Mouse (Mus musculus): ENCODE measurements around the gene Klk1b1. TPM values are rescaled to one million over a fixed set of nuclear protein-coding genes. Genes with fewer than 3 reads are reported as not detected.
"Not testable (repeated sequence)": the region's sequence is repeated elsewhere in the genome, so short reads cannot be mapped to it uniquely, and the experiment has no call there.

Klk1b1 gene
- polyA plus RNA-seq, 1 experiment from 2014 or later = not detected

DNA sequence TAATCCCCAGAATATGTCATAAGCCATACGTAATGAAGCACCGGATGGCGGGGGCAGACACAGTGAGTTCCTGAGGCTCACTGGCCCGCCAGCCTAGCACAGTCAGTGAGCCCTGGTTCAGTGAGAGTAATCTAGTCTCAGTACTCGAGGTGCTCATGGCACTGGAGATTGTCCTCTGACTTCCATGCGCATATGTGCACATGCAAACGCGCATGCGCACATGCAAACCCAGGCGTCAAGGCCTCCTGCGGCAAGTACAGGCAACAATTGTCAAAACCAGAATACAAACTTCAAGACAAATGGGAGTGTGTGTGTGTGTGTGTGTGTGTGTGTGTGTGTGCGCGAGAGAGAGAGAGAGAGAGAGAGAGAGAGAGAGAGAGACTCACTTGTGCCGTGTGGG is 30.0 kb upstream of the Klk1b1 start:
- H3K4me3 ChIP-seq = no peak overlapping the region
- H3K27me3 ChIP-seq = no peaks in the 10 kb centered on the region
- no peak overlapping the region for H3K4me2 ChIP-seq (replicated peaks)
- H3K27ac ChIP-seq (replicated peaks) = no peak overlapping the region
- H3K9me3 ChIP-seq = no peaks in the 10 kb centered on the region
- 88% methylated on average over 14 of the region's 14 CpGs for WGBS
- H3K9ac ChIP-seq (replicated peaks) = no peak overlapping the region
- no peaks in the 10 kb centered on the region for H3K36me3 ChIP-seq
- no peak for ATAC-seq (ENCODE audit: low FRiP score, low read depth)
- no peaks in the 10 kb centered on the region for H3K4me1 ChIP-seq

DNA sequence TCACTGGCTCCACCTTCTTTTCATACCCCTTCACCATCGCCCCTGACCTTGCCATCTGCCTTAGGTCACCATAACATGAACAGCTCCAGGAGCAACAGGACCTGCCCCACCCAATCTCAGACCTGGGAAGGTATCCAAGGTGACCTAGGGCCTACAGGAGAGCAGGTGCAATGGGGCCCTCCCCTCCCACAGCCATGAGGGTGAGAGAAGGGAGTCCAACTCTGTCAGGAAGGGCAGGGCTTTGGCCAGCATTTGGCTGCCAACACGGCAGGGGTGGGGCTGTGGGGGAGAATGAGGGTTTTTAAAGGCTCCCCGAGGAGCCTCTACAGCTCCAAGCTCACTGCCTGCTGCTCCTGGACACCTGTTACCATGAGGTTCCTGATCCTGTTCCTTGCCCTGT is 24.3 kb upstream of the Klk1b1 start:
- H3K4me3 ChIP-seq; H3K36me3 ChIP-seq; H3K9me3 ChIP-seq; H3K9ac ChIP-seq (replicated peaks); H3K4me2 ChIP-seq (replicated peaks); H3K4me1 ChIP-seq; H3K27me3 ChIP-seq; ATAC-seq (ENCODE audit: low FRiP score, low read depth); H3K27ac ChIP-seq (replicated peaks): not testable (repeated sequence)
- 58% methylated on average over 3 of the region's 3 CpGs for WGBS

DNA sequence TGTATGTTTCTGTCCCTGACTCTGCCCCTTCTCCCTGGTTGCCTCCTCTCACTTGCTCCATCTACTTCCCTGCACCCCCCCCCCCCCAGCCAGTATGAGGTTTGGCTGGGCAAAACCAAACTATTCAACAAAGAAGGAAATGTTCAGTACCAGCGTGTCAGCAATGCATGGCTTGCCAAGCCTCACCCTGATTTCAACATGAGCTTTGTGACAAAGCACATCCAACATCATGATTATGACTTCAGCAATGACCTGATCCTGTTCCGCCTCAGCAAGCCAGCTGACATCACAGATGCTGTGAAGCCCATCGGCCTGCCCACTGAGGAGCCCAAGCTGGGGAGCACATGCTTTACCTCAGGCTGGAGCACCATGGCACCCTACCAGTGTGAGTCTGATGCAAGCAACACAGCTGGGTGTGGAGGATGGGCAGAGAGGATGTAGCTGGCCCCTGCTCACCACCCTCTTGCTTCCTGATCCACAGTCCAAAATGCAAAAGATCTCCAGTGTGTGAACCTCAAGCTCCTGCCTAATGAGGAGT is 21.8 kb upstream of the Klk1b1 start:
- Histone ChIP-seq H3K36me3 (no peaks in the 10 kb centered on the region), H3K4me1 (no peaks in the 10 kb centered on the region), H3K9ac (replicated peaks) (no peak overlapping the region), H3K4me2 (replicated peaks) (no peak overlapping the region), H3K9me3 (no peaks in the 10 kb centered on the region), H3K27ac (replicated peaks) (no peak overlapping the region), H3K27me3 (no peaks in the 10 kb centered on the region), H3K4me3 (no peak overlapping the region)
- no peak for ATAC-seq (ENCODE audit: low FRiP score, low read depth)
- 85% methylated on average over 3 of the region's 3 CpGs for WGBS

DNA sequence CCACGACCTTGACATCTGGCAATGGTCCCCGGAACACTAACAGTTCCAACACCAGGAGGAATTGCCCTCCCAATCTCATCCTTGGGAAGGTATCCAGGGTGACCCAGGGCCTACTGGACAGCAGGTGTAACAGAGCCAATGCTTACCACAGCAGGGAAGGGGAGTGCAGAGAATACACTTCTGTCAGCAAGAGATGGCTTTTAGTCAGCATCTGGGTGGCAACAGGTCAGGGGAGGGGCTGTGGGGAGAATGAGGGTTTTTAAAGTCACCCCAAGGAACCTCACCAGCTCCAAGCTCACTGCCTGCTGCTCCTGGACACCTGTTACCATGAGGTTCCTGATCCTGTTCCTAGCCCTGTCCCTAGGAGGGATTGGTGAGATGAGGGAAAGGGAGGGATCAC is 16.2 kb upstream of the Klk1b1 start, which contains the start of gene Klk1b8:
Gene Klk1b8, plus strand, starts transcription at position 301 of the 400 bp plus-strand sequence.
- no peak for ATAC-seq (ENCODE audit: low FRiP score, low read depth)
- Histone ChIP-seq H3K9ac (replicated peaks) (no peak within 1 kb of the TSS), H3K9me3 (no peaks in the 10 kb centered on the region), H3K4me2 (replicated peaks) (no peak within 1 kb of the TSS), H3K36me3 (no peaks in the 10 kb centered on the region), H3K27me3 (no peaks in the 10 kb centered on the region), H3K27ac (replicated peaks) (no peak within 1 kb of the TSS), H3K4me3 (no peak within 1 kb of the TSS), H3K4me1 (no peaks in the 10 kb centered on the region)
- WGBS = 80% methylated on average over 2 of the region's 2 CpGs

DNA sequence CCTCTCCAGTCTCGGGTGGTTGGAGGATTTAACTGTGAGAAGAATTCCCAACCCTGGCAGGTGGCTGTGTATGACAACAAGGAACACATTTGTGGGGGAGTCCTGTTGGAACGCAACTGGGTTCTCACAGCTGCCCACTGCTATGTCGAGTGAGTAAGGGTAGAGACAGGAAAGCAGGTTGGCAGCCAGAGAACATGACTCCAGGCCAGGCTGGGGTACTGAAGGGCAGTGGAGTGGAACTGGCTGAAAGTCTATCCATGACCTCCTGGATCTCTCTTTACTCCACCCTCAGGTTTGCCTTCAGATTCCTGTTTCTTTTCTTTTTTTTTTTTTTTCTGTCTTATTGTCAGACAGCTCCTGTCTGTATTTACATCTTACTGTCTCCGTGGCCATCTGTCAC is 13.8 kb upstream of the Klk1b1 start:
- Histone ChIP-seq H3K4me2 (replicated peaks) (no peak overlapping the region), H3K9me3 (no peaks in the 10 kb centered on the region), H3K9ac (replicated peaks) (no peak overlapping the region), H3K27me3 (no peaks in the 10 kb centered on the region), H3K36me3 (no peaks in the 10 kb centered on the region), H3K4me1 (no peaks in the 10 kb centered on the region), H3K4me3 (no peak overlapping the region), H3K27ac (replicated peaks) (no peak overlapping the region)
- 72% methylated on average over 4 of the region's 4 CpGs for WGBS
- no peak for ATAC-seq (ENCODE audit: low FRiP score, low read depth)

DNA sequence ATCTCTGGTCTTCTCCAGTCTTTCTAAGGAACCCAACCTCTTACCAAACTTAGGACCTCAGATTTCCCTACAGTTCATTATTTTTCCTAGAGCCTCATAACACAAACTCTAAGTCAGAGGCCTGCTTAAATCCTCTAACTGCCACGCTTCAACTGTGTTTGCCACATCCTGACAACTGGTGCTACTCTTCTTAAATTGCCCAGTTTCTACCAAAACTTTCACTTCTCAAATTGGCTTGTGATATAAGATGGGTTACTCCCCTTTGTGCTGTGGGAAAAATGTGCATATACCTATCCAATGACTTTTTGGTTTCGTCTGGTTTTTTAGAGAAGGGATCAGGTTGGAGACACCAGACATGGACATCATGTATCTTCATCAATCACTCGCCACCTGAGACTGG is 507 bp downstream of the Klk1b1 start:
- no peak overlapping the region for H3K4me3 ChIP-seq
- no peaks in the 10 kb centered on the region for H3K9me3 ChIP-seq
- H3K36me3 ChIP-seq = no peaks in the 10 kb centered on the region
- no peak for ATAC-seq (ENCODE audit: low FRiP score, low read depth)
- no peak overlapping the region for H3K27ac ChIP-seq (replicated peaks)
- no peaks in the 10 kb centered on the region for H3K4me1 ChIP-seq
- H3K9ac ChIP-seq (replicated peaks) = no peak overlapping the region
- H3K27me3 ChIP-seq = no peaks in the 10 kb centered on the region
- 86% methylated on average over 3 of the region's 3 CpGs for WGBS
- H3K4me2 ChIP-seq (replicated peaks) = no peak overlapping the region

DNA sequence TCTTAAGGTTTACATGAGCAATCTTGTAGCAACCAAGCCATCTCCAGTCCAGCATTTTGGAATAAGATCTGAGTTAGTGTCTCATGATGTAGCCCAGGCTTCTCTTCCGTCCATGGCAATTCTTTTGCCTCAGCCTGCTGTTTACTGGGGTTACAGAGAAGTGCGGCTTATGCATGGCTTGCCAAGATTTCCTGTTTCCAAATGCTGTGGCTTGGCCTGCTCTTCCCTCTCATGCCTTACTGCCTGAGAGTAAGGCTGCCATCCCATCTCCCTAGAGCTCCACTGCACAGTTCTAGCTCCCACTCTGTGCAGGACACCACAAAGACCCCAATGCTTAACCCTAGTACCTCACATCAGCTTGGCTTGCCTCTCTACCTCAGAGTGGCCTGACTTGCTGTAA is 1.1 kb downstream of the Klk1b1 start:
- no peaks in the 10 kb centered on the region for H3K9me3 ChIP-seq
- no peak for ATAC-seq (ENCODE audit: low FRiP score, low read depth)
- H3K4me1 ChIP-seq = no peaks in the 10 kb centered on the region
- no peak overlapping the region for H3K27ac ChIP-seq (replicated peaks)
- no peaks in the 10 kb centered on the region for H3K27me3 ChIP-seq
- no peak overlapping the region for H3K4me3 ChIP-seq
- H3K4me2 ChIP-seq (replicated peaks) = no peak overlapping the region
- no peak overlapping the region for H3K9ac ChIP-seq (replicated peaks)
- WGBS = 86% methylated on average over 2 of the region's 2 CpGs
- H3K36me3 ChIP-seq = no peaks in the 10 kb centered on the region

DNA sequence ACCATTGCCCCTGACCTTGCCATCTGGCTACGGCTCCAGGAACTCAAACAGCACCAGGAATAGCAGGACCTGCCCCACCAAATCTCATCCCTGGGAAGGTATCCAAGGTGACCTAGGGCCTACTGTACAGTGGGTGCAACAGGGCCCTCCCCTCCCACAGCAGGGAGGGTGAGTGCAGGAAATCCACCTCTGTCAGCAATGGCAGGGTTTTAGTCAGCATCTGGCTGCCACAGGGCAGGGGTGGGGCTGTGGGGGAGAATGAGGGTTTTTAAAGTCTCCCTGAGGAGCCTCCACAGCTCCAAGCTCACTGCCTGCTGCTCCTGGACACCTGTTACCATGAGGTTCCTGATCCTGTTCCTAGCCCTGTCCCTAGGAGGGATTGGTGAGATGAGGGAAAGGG is 9.2 kb downstream of the Klk1b1 start, which contains the start of gene Klk1b9:
Gene Klk1b9, plus strand, starts transcription at position 301 of the 400 bp plus-strand sequence.
- not testable (repeated sequence) for H3K36me3 ChIP-seq; ATAC-seq (ENCODE audit: low FRiP score, low read depth); H3K9ac ChIP-seq (replicated peaks); H3K4me1 ChIP-seq; H3K9me3 ChIP-seq; H3K4me3 ChIP-seq; H3K27me3 ChIP-seq; H3K4me2 ChIP-seq (replicated peaks); H3K27ac ChIP-seq (replicated peaks)
- WGBS = 79% methylated on average over 1 of the region's 1 CpGs

DNA sequence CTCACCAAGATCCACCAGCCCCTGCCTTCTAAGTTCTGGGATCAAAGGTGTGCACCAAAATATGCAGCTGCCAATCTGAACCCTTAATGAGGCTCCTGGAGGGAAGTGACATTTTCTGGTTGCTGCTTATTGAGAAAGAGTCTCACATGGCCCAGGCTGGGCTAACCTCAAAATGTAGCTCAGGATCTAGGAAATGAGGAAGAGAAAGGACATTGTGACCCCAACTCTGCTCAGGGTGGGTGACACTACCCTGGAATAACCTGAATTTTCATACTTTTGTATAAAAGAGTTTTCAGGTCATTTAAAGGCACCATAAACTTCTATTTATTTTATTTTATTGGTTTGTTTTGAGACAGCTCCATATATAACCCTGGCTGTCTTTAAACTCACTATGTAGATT is 19.1 kb downstream of the Klk1b1 start:
- Histone ChIP-seq H3K27ac (replicated peaks) (no peak overlapping the region), H3K4me1 (no peaks in the 10 kb centered on the region), H3K27me3 (no peaks in the 10 kb centered on the region), H3K4me2 (replicated peaks) (no peak overlapping the region), H3K9ac (replicated peaks) (no peak overlapping the region), H3K36me3 (no peaks in the 10 kb centered on the region), H3K9me3 (no peaks in the 10 kb centered on the region), H3K4me3 (no peak overlapping the region)
- no peak for ATAC-seq (ENCODE audit: low FRiP score, low read depth)

DNA sequence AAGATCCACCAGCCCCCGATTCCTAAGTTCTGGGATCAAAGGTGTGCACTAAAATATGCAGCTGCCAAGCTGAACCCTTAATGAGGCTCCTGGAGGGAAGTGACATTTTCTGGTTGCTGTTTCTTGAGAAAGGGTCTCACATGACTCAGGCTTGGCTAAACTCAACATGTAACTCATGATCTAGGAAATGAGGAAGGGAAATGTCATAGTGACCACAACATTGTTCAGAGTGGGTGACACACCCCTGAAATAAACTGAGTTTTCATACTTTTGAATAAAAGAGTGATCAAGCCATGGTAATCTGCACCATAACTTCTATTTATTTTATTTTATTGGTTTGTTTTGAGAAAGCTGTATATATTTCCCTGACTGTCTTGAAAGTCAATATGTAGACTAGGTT is 28.3 kb downstream of the Klk1b1 start:
- not testable (repeated sequence) for H3K9ac ChIP-seq (replicated peaks); H3K36me3 ChIP-seq; H3K4me1 ChIP-seq; H3K27ac ChIP-seq (replicated peaks); H3K27me3 ChIP-seq; H3K9me3 ChIP-seq; ATAC-seq (ENCODE audit: low FRiP score, low read depth); H3K4me2 ChIP-seq (replicated peaks); H3K4me3 ChIP-seq
- 82% methylated on average over 1 of the region's 1 CpGs for WGBS

DNA sequence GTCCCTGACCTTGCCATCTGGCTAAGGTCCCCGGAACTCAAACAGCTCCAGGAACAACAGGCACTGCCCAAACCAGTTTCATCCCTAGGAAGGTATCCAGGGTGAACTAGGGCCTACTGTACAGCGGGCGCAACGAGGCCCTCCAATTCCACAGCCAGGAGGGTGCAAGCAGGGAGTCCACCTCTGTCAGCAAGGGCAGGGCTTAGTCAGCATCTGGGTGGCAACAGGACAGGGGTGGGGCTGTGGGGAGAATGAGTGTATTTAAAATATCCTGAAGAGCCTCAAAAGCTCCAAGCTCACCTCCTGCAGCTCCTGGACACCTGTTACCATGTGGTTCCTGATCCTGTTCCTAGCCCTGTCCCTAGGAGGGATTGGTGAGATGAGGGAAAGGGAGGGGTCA is 29.0 kb downstream of the Klk1b1 start, which contains the start of gene Klk1b11:
Gene Klk1b11, plus strand, starts transcription at position 301 of the 400 bp plus-strand sequence.
- not testable (repeated sequence) for ATAC-seq (ENCODE audit: low FRiP score, low read depth)

DNA sequence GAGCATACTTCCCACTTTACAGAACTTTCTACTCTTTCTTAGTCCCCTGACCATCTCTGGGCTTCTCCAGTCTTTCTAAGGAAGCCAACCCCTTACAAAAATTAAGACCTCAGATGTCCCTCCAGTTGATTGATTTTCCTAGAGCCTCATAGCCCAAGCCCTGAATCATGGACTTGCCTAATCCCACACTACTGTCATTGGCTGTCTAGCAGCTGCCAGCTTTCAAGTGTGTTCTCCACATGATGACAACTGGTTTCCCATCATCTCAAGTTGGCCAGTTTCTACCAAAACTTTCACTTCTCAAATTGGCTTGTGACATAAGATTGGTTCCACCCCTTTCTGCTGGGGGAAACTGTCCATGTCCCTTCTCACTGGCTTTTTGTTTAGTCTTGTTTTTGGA is 38.3 kb downstream of the Klk1b1 start:
- no peak for ATAC-seq (ENCODE audit: low FRiP score, low read depth)
- H3K4me3 ChIP-seq = no peak overlapping the region
- no peak overlapping the region for H3K4me2 ChIP-seq (replicated peaks)
- H3K9me3 ChIP-seq = no peaks in the 10 kb centered on the region
- H3K27me3 ChIP-seq = no peaks in the 10 kb centered on the region
- no peak overlapping the region for H3K27ac ChIP-seq (replicated peaks)
- H3K4me1 ChIP-seq = no peaks in the 10 kb centered on the region
- no peak overlapping the region for H3K9ac ChIP-seq (replicated peaks)
- H3K36me3 ChIP-seq = no peaks in the 10 kb centered on the region

More for the DNA sequence above, 29.0 kb downstream of the Klk1b1 start, which contains the start of gene Klk1b11:
- not testable (repeated sequence) for H3K9ac ChIP-seq (replicated peaks); H3K36me3 ChIP-seq; H3K27ac ChIP-seq (replicated peaks); H3K4me1 ChIP-seq; H3K4me3 ChIP-seq; H3K9me3 ChIP-seq; H3K4me2 ChIP-seq (replicated peaks); H3K27me3 ChIP-seq
- 79% methylated on average over 4 of the region's 4 CpGs for WGBS

DNA sequence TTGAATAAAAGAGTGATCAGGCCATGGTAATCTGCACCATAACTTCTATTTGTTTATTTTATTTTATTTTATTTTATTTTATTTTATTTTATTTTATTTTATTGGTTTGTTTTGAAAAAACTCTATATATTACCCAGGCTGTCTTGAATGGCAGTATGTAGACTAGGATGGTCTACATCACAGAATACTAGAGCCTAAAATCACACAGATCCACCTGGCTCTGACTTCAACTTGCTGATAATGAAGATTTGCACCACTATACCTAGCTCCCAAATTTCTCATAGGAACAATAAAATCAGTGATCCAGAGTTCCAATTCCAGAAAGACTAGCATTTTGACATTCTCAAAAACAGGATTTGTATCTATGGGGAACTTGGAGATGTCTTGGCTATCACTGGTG is 45.3 kb downstream of the Klk1b1 start, which contains the start of gene Klk1b26:
Gene Klk1b26, plus strand, starts transcription at position 301 of the 400 bp plus-strand sequence.
- not testable (repeated sequence) for H3K27me3 ChIP-seq; H3K4me2 ChIP-seq (replicated peaks); H3K9me3 ChIP-seq; H3K4me3 ChIP-seq; H3K4me1 ChIP-seq; H3K9ac ChIP-seq (replicated peaks); H3K27ac ChIP-seq (replicated peaks); ATAC-seq (ENCODE audit: low FRiP score, low read depth); H3K36me3 ChIP-seq
